Mouse (Mus musculus) cerebellum, adult 8-10 months (tissue): Measurements from ENCODE around the gene Anapc15-ps.
"Not testable (repeated sequence)": the region's sequence is repeated elsewhere in the genome, so short reads cannot be mapped to it uniquely, and the experiment has no call there.

Source experiments
- DNase-seq: peaks from one replicate; pipeline ENCODE4 v3.0.0; 2022

The Anapc15-ps gene

DNA sequence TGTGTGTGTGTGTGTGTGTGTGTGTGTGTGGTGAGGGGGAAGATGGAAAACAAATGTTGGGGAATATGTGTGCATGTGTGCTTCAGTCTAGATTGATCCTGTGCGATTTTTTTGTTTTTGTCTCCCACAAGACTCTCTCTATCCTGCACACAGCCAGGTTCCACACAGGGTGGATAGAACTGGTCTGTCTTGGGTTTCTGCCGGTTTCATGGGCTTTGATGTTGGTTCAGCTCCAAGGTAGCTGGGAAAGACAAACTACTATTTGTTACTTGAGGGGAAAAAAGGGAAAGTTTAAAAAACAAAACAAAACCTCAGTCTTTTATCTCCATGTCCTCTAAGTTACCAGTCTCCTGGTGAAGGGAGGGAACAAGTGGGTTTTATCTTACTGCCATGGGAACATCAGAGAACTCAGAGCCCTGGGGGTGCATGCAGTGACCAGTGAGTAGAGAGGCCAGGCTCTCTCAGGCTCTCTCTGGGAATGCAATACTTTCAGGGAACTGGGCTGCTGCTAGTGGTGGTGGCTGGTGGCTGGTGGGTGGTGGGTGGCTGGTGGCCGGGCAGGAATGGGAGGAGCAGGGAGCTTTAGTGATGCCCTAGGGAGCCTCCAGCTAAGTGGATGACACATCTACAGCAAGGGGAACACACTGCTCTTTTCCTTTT lies 5.8 kb downstream of the Anapc15-ps start:
- DNase-seq = no peak

DNA sequence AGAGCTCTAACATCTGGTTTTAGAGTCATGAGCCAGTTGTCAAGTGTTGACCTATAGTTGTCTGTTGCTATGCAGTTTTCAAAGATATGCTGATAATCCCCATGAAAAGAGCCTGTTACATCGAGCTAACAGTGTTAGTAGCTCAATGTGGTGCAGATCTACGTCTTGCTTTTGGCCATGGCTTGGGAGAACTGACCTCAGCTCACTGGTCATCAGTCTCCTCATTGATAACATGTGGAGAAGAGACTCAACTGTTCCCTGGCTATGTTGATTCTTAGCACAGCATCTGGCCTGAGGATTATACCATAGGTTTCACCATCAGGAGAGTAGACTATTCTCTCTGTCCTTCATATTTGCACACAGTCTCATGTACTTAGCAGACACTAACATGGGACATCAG lies 6.5 kb downstream of the Anapc15-ps start:
- no peak for DNase-seq

DNA sequence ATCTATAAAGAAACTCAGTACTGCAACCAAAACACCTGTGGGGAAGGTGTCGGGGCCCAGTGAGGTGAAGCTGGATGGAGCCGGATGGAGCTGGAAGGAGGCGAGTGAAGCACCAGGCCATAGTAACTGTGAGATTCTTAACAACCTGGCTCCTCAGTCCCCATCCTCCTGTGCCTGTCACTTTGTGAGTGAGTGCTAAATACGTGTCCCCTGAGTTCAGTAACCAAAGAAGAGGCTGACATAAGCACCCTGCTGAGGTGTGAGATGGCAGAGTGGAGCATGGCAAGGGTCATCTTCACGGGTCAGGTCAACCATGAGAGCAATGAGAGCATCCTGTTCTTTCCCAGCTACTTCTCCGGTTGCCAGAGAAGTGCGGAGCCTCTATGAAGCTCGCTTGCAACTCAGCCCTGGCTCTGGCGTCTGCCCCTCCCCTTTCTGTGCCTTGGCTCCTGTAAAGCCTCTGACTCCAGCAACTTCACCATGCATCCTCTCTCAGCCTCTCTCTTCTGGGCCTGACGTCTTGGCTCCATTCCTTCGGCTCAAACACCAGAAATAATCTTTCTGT lies 7.7 kb downstream of the Anapc15-ps start:
- no peak for DNase-seq

DNA sequence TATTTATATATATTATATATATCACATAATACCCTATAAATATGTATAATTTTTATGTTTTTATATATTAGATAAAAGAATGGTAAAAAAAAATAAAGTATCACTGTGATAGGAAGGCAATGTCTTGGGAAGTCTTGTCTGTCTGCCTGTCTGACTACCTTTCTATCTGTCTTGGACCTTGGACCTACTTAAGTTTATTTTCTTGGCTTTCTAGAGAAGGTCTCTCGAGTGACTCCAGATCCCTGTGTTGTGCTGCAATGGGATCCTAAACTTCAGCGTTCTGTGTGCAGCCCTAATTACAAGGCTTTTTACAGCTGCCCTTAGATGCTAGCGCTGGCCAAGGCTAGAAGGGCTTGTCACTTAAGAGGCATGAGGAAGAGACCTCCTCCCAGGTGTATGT lies 8.6 kb downstream of the Anapc15-ps start:
- DNase-seq = no peak

DNA sequence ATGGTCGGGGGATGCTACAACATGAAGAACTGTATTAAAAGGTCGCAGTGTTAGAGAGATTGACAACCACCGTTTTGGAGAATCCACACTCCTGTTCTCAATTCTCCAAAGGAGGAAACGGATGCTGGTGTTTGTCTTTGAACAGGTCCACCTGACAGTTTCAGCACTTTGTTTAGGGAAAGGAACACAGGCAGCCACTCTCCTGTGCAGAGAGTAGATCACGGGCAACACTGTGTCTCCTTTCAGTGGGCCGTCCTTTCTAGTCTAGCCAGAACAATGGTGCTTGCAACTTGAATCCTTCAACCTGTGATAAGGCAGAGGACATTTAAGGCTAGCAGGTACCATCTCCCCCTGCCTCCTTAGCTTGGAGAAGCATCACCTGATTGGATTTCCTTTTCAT lies 12.9 kb downstream of the Anapc15-ps start:
- DNase-seq = no peak

DNA sequence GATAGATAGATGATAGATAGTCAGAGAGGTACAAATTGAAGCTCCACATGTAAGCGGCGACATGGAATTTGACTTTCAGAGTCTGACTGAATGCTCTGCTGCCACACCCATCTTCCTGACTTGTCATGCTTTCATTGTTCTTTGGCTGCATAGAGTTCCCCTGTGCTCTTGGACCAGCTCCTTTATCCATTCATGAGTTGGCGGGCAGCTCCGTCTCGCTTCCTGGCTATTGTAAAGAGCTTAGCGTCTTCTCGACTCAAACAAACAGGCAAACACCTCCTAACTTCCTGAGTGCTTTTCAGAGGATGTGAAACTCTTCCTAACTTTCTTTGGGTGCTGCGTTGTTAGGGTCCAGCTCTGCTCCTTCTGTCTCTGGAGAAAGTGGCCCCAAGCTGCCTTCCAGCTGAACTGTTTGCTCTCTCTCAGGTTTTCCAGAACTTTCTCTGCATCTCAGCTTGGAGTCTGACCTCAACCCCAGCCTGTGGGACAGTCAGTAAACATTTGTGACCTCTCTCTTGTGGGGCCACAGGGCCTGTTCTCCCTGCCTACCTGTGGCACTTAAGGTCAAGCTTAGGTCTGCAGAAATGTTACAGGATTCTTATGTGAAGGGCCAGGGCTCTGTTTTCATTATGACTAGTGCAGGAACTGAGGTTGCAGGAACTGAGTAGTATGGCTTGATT lies 13.6 kb downstream of the Anapc15-ps start:
- DNase-seq = no peak

DNA sequence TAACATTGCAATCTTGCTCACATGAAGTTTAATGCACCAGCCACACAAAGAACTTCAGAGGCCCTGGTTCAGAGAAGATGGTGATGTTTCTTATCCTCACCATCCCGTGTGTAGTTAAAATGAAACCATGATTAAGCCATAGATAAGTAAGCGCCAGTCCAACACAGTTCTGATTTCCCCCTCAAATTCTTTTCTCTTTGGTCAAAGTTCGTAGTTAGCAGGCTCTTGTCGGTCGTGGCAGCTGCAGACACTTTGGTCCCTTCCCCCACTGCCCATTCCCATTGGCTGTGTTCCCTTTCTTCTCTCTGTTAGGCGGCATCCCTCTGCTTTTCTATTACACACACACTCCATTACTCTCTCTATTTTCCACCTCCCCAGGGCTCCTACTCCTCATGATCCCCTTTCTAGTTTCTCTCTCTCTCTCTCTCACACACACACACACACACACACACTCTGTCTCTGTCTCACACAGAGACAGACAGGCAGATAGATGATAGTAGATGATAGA lies 14.4 kb downstream of the Anapc15-ps start:
- no peak for DNase-seq

DNA sequence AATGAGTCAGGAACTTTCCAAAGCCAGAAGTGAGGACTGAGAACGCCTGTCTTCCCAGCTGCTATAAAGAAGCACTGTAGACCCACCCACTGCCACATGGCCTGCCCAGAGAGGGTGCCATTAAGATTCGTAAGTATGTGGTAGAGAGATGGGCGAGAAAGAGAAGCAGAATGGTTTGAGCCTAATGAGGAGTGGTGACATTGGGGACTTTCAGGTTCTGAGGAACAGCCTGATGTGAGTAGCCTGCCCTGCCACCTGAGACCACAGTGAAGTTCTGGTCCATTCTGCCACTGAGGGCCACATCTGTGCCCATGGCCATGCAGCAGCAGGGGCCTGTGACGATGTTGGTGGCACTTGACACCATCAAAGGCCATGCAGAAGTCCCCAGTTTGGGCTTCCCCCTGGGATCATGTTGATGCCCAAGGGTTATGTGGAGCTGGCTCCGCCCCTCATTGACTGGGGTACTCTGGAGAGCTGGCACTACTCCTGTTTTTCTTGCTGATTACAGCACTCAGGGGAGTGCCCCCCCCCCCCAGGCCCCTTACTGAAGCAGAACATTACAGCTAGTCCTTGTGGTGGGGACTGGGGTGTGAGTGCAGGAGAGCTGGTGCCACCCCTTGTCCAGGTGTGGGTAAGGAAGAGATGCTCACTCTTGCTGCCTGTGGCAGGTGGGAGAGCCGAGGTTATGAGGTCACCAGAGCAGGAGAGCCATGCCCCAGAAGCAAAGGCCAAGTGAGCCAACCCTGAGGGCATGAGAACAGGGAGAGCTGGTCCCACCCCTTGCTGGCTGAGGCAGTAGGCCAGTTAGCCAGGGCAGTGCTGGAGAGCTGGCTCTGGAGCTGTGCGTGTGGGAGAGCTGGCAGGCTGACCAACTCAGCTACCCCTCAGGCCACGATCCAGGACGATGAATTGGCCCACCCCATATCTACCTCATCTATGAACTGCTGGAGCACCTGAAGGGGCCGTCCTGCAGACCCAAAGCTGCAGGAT lies 16.7 kb downstream of the Anapc15-ps start:
- no peak for DNase-seq

DNA sequence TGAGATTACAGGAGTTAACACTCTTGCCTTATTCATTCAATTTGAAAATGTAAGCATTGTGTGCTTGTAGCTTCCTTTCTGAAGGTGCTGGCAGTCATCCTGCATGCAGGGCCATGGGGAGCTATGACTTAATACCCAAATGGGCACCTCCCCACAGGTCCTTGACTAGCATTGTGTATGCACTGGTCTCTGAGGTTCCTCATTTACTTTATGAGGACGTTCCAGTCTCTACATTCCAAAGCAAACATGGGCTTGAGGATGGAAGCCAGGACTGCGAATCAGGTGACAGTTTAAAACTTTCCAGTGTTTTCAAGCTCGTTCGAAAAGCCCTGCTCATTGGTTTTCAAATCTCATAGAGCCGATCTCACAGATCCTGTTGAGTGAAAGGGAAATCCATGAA lies 21.1 kb downstream of the Anapc15-ps start:
- no peak for DNase-seq

DNA sequence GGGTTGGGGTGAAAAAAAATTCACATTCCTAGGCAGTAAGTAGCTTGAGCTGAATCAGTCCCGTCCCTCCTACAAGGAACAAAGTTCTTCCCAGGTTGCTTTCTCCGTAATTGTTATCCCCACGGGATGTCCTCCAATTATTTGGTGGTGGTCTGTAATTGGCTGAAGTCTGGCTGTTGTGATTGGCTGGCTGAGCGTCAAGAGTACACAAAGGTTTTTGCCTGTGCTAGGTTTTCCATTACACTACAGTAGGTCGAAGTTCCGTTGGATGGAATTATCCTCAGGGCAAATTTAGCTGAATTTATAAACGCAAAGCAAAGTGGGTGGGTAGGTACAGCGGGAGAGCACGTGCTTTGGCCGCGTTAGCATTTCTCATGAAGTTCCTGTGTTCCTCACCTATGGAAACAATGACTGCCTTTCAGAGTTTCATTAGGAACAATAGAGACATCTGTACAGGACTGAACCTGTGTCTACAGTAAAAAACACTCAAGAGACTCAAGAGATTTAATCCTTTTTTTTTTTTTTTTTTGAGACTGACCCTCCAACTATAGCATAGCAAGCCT lies 24.8 kb downstream of the Anapc15-ps start:
- no peak for DNase-seq

DNA sequence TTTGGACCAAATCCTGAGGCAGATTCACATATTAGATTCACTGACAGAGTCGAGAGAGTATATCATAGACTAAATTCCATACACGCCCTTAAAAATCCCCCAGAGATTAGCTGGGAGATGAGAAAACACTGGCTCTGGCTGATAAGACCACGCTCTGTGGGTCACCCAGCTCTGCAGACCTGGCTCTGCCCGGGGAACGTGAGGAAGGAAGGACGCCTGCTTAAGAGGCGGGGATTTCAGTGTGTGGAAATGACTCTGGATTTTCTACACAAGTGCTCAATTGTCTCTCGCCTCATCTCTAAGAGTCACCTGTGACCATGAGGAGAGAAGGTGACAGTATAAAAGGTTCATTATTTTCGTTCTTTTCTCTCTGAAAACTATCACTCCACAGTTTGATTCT lies 26.1 kb downstream of the Anapc15-ps start:
- DNase-seq = no peak

DNA sequence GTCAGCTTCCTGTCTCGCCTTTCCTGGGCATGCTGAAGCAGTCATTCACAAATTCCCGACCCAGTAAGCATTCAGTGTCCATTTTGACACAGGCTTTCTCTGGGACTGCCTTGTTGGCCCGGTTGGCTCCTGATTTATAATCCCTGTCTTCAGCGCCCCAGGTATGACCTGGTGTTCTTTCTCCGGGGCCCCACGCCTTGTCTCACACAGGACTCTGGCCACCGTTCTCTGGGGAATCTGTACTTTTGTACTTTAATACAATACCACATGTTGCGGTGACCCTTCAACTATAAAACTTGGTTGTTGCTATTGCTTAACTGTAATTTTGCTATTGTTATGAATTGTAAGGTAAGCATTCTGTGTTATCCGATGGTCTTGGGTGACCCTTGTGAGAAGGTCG lies 26.7 kb downstream of the Anapc15-ps start:
- no peak for DNase-seq

DNA sequence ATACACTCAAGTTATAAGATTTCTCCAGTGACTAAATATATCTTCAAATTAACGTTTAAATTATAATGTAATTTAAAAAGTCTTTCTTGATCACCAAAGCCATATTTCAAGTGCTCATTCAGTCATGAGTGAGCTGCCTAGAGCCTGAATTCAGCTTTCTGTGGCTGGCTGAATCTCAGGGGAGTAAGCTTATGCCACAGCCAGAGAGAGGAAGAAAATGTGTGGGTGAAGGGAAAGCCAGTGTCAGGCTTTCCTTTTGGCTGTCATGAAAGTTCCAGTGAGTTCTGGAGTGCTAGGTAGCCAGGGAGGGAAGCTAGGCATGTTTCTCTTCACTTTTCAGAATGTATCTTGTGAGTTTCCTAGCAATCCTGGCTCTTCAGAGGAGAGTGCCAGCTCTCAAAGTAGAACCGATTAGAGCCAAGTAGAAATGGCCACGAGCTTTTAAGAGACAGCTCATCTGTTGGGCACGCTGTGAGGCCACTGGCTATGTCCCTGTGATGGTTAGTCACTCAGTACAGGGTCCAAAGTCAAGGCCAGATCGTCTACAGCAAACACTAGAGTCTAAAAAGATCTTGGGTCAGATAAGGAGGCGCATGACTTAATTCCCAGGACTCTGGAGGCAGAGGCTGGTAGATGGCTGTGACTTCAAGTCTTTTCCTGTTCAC lies 29.4 kb downstream of the Anapc15-ps start:
- no peak for DNase-seq

DNA sequence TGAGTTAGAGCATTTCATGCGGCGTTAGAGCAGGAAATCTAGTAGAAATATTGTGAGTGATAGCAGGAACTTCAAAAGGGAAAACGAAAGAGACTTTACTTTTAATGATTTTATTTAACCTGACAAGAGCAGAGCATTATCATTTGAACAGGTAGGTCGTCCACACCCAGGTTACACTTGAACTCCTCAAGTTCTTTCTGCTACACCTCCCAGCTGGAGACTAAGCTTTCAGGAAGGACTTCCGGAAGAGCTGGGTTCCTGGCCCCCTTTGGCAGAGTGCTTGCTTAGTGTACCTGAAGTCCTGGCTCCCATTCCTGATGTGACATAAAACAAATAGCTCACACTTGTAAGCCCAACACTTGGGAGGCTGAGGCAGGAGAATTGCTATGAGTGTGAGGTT lies 30.2 kb downstream of the Anapc15-ps start:
- no peak for DNase-seq

DNA sequence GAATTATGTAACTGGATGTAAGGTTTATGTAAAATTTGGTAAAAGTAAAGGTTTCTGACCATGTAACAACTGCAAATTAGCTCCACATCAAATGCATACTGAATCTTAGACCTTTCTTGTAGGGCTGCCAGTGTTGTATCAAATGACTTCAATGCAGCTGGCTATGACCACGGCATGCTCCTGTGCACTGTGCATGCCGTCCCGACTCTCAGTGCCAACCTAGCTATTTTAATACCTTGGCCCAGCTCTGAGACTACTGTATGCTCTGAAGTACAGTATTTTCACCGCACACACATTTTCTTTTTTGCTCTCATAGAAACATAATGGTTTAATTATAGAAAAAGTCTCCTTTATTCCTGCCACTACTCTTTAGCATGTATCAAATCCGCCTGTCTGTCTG lies 31.9 kb downstream of the Anapc15-ps start:
- no peak for DNase-seq

DNA sequence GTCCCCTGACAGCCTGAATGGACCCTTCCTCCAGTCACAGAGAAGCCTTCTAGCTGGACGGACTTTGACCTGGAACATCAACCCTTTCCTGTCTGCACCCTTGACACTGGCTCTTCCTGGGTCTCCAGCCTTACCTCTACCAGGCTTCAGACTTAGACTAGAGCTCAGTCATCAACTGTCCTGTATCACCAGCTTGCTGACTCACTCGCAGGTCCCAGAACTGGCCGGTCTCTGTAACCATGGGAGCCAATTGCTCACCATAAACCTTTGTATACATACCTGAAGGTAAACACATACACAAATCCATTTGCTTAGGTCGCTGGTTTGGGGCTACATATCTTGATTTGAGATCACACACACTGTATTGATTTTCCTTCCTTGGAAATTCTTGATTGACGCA lies 33.8 kb downstream of the Anapc15-ps start:
- no peak for DNase-seq

DNA sequence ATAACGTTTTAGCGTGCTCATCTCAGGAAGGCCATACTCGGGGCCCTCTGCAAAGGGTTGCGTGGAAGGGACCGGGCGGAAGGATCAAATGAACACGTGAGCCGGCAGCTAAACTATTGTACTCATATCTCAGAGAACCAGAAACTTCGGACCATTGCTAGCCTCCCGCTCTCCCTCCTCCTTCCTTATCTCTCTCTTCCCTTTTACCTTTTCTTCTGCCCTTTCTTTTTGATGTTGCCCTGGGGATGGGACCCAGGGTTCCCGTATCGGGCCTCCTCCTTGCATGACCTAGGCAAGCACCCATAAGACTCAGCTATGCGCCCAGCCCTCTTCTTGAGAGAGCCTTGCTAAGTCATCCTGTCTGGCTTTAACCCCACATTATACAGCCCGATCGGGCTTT lies 38.5 kb downstream of the Anapc15-ps start:
- DNase-seq = no peak

DNA sequence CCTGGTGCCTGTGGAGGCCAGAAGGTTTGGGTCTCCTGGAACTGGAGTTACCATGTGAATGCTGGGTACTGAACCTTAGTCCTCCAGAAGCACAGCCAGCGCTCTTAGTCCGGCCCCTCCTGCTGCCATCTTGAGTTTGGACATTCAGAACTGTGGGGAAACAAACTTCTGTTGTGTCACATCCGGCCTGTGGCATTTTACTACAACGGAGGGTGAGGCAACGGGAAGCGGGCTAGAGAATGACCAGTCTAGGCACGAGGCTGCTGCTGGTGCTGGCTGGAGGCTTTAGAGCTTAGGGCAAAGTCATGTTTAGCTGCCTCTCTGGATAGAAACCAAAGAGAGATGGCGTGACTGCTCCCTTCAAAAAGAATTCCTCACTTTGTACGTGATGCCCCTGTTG lies 39.0 kb downstream of the Anapc15-ps start:
- DNase-seq = no peak

DNA sequence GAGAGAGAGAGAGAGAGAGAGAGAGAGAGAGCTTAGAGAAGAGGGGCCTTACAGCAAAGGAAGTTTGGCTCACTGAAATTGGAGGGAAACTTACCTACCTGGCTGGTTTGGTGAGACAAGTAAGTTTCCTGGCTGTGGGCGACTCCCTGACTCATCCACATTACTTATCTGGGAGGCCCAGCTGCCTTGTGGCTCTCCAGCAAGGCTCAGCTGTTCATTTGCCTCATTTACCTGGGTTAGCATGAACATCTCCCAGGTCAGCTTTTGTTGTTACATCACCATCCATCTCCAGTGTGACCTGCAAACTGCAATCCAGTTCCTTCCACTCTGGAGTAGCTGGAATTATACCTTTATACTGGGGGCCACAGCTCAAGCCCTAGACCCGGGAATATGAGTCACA lies 41.7 kb downstream of the Anapc15-ps start:
- no peak for DNase-seq

DNA sequence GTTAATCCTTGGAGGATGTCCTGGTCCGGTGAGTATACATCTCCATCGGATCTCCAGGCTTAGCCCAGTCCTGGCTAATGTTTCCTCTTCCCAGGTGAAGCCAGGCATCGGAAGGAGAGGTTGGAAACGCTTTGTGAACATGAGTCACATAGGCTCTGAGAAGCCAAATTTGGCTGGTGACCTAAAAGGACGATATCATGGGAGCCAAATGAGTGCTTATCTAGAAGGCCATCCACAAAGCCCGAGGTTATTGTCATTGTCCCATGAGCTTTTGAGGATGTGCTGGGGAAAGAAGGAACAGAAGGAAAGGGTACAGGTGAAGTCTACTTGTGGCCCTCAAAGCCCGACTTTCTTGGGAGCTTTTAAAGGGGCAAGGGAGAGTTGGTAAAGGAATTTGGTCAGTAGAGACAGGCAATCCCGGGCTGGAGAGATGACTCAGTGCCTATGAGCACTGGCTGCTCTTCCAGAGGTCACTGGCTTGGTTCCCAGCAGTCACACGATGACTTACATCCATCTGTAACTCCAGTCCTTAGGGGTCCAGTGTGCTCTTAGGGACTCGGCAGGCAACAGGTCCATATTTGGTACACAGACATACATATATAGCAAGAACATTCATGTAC lies 42.4 kb downstream of the Anapc15-ps start:
- no peak for DNase-seq

DNA sequence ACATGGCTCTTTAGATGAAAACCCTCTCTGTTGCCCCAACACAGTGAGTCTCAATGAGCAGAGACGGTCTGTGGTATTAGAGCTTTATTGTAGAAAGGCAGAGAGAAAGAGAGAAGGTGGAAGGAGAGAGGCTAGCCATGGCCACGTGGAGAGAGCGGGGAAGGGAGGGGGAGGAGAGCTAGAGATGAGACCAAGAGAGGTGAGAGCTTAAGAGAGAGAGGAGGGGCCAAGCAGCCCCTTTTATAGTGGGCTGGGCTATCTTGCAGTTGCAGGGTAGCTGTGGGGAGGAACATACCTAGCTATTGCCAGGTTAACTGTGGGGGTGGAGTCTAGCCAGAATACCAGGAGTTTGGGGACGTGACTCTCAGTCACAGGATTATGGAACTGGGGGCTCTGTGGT lies 43.1 kb downstream of the Anapc15-ps start:
- not testable (repeated sequence) for DNase-seq

DNA sequence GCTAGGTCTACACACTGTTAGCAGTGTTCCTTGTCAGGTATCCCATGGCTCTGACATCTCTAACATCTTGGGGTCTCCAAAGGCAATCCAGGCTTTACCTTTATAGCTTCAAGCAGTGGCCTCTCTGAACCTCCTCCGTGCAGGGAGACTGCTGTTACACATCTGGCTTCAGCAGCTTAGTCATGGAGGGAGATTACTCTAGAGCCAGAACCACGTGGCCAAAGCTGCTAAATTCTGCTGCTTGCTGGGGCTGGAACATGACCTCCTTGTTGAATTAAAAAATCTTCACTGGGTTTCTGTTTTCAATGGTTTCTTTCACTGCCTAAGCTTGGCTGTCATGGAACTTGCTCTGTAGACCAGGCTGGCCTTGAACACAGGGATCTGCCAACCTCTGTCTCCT lies 44.9 kb downstream of the Anapc15-ps start:
- no peak for DNase-seq
